In the genomic region with DNA sequence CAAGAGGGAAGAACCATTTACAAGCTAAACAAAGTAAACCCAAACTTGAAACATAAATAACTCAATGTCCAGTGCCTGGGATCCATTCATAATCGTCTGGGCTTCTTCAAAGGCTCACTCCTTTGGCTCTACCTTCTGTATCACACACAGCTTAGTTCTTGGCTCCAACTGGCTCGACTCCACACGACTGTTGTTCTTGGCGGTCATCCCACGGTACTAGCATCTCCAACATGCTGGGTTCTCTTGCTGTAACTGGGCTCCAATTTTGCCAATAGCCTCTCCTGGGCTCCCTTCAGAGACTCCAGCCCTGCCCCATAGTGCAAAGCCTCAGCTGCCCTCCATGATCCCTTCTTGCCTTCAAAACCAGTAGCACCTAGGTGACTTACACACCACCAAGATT, we compare ENCODE assay signal across 9 mouse cellular contexts.
DNase-seq lines count a peak whose midpoint lies in the region; ATAC-seq lines count a peak whose summit lies in the region.
"Had no signal": no experiment of that assay in that cellular context is flagged by ENCODE, and none has a peak within 500 bp of the region (broad histone marks: within the 10 kb centered on the region; RNA-seq: fewer than 3 reads in every experiment).

No protein-coding gene starts in this region.

- ATAC-seq in inflammation-experienced regulatory T-cells, adult 6 months: no peak

- peak; percentile 86 to 91 for DNase-seq in cerebellum, postnatal 10 days
- no peak for DNase-seq in cerebellum, adult 9-10 months
- peak; percentile 15 for DNase-seq in kidney, adult 18-20 months
- no peak for DNase-seq in kidney, postnatal 25 days
- peak; percentile 16 for DNase-seq in ovary, postnatal 36 days (ENCODE audit: low spot score)
- no peak for DNase-seq in ovary, postnatal 10 days (ENCODE audit: low spot score)
- DNase-seq in lung, postnatal 36 days: peak; percentile 9
- DNase-seq: cerebellum, adult 8-10 months had no signal

Comparison
In these comparisons a context has a peak if more than half of its experiments do, and no peak if none do; other contexts are left out.
1. DNase-seq: peak in cerebellum, postnatal 10 days (2 of 2), kidney, adult 18-20 months (single experiment), ovary, postnatal 36 days (single experiment) and lung, postnatal 36 days (single experiment); none in cerebellum, adult 9-10 months (single experiment), kidney, postnatal 25 days (0 of 2) and ovary, postnatal 10 days (single experiment).